Mouse (Mus musculus): ENCODE results near the gene Osbpl9. TPM values are rescaled to one million over a fixed set of nuclear protein-coding genes. Genes with fewer than 3 reads are reported as not detected.

The Osbpl9 gene
- polyA plus RNA-seq, 1 experiment from 2014 or later = 32.5 TPM

GRCm38 (mm10) chr4:109210881-109211280 is 8.8 kb upstream of the Osbpl9 start:
- Histone ChIP-seq H3K4me2 (replicated peaks; ENCODE audit: low read depth) (no peak overlapping the region), H3K9ac (ENCODE audit: low read depth, low read length) (no peak overlapping the region), H3K4me1 (replicated peaks; ENCODE audit: control insufficient read depth, insufficient read depth, low read length) (no peaks in the 10 kb centered on the region), H3K27me3 (replicated peaks; ENCODE audit: control insufficient read depth, insufficient read depth, low read length) (no peaks in the 10 kb centered on the region), H3K4me3 (ENCODE audit: low read depth, low read length) (no peak overlapping the region), H3K36me3 (ENCODE audit: control insufficient read depth, insufficient read depth) (no peaks in the 10 kb centered on the region), H3K27ac (ENCODE audit: low read depth, low read length) (no peak overlapping the region), H3K9me3 (ENCODE audit: control insufficient read depth) (no peaks in the 10 kb centered on the region)
- no peak for TF ChIP-seq CTCF (IDR thresholded peaks at IDR 0.05; ENCODE audit: low read depth)
- WGBS = 84% methylated on average over 4 of the region's 4 CpGs
- no peak for ATAC-seq

DNA sequence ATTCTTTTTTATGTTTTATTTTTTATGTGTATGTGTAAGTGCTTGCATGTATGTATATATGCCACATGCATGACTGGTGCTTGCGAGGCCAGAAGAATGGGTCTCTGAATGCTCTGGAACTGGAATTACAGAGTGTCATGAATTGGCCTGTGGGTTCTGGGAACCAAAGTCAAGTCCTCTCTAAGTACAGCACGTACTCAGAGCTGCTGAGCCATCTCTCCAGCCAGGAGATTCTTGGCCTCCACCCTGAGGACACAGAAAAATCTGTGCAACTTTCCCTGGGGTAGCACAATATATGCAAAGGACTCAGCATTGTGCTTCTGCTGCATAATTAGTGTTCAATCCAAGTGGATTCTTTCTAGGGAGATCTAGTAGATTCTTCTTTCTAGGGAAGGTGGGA is 8.2 kb upstream of the Osbpl9 start:
- Histone ChIP-seq H3K9me3 (ENCODE audit: control insufficient read depth) (no peaks in the 10 kb centered on the region), H3K4me3 (ENCODE audit: low read depth, low read length) (no peak overlapping the region), H3K9ac (ENCODE audit: low read depth, low read length) (no peak overlapping the region), H3K36me3 (ENCODE audit: control insufficient read depth, insufficient read depth) (no peaks in the 10 kb centered on the region), H3K4me1 (replicated peaks; ENCODE audit: control insufficient read depth, insufficient read depth, low read length) (no peaks in the 10 kb centered on the region), H3K27me3 (replicated peaks; ENCODE audit: control insufficient read depth, insufficient read depth, low read length) (no peaks in the 10 kb centered on the region), H3K4me2 (replicated peaks; ENCODE audit: low read depth) (no peak overlapping the region), H3K27ac (ENCODE audit: low read depth, low read length) (no peak overlapping the region)
- ATAC-seq = no peak
- 85% methylated on average over 2 of the region's 2 CpGs for WGBS
- no peak for TF ChIP-seq CTCF (IDR thresholded peaks at IDR 0.05; ENCODE audit: low read depth)

DNA sequence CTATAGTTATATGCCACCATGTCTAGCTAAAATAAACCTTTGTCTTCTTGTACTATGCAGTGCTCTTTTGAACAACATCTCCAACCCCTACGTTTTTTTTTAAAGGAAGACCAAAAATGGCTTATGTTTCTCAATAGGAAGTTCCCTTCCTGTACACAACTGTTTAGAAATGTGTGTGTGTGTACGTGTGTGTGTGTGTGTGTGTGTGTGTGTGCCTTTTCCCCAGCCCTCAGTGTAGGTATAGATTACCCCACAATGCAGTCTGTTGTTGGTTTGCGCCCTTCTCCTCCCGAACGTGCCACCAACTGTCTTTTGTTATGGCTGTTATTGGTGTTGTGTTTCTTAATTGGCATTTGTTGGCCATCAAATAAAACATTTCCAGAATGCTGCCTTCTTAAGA is 5.5 kb upstream of the Osbpl9 start:
- Histone ChIP-seq H3K4me3 (ENCODE audit: low read depth, low read length) (no peak overlapping the region), H3K9me3 (ENCODE audit: control insufficient read depth) (no peaks in the 10 kb centered on the region), H3K27ac (ENCODE audit: low read depth, low read length) (no peak overlapping the region), H3K4me2 (replicated peaks; ENCODE audit: low read depth) (no peak overlapping the region), H3K27me3 (replicated peaks; ENCODE audit: control insufficient read depth, insufficient read depth, low read length) (no peaks in the 10 kb centered on the region), H3K9ac (ENCODE audit: low read depth, low read length) (no peak overlapping the region), H3K36me3 (ENCODE audit: control insufficient read depth, insufficient read depth) (no peaks in the 10 kb centered on the region), H3K4me1 (replicated peaks; ENCODE audit: control insufficient read depth, insufficient read depth, low read length) (no peaks in the 10 kb centered on the region; the same call in 1 of the 2 replicates)
- TF ChIP-seq CTCF (IDR thresholded peaks at IDR 0.05; ENCODE audit: low read depth) = no peak
- 86% methylated on average over 5 of the region's 5 CpGs for WGBS
- ATAC-seq = no peak

DNA sequence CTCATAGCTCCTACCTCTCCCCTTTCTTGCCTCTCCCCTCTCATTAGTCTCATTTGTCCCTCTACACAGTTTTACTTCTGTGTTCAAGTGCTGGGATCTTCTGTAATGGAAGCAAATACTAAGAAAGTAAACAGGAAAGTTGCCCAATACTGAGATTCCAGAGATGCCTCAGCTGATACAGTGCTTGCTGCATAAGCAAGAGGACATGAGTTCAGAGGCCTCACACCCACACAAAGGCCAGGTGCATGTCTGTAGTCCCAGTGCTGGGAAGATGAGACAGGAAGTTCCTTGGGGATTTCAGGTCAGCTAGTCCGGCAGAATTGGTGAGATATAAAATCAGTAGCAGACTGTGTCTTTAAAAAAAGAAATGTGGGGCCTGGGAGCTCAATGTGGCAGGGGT is 2.3 kb upstream of the Osbpl9 start:
- no peak for TF ChIP-seq CTCF (IDR thresholded peaks at IDR 0.05; ENCODE audit: low read depth)
- Histone ChIP-seq H3K4me3 (ENCODE audit: low read depth, low read length) (no peak overlapping the region), H3K36me3 (ENCODE audit: control insufficient read depth, insufficient read depth) (no peaks in the 10 kb centered on the region; the same call in 1 of the 2 replicates), H3K27me3 (replicated peaks; ENCODE audit: control insufficient read depth, insufficient read depth, low read length) (no peaks in the 10 kb centered on the region), H3K4me1 (replicated peaks; ENCODE audit: control insufficient read depth, insufficient read depth, low read length) (peaks cover 2% of the 10 kb centered on the region; the same call in 1 of the 2 replicates), H3K4me2 (replicated peaks; ENCODE audit: low read depth) (no peak overlapping the region), H3K9me3 (ENCODE audit: control insufficient read depth) (no peaks in the 10 kb centered on the region), H3K9ac (ENCODE audit: low read depth, low read length) (no peak overlapping the region), H3K27ac (ENCODE audit: low read depth, low read length) (no peak overlapping the region)
- ATAC-seq = no peak
- 24% methylated on average over 1 of the region's 1 CpGs for WGBS

- Histone ChIP-seq H3K27ac (ENCODE audit: low read depth, low read length) (no peak overlapping the region), H3K4me1 (replicated peaks; ENCODE audit: control insufficient read depth, insufficient read depth, low read length) (peaks cover 2% of the 10 kb centered on the region; the same call in 1 of the 2 replicates), H3K4me2 (replicated peaks; ENCODE audit: low read depth) (no peak overlapping the region), H3K4me3 (ENCODE audit: low read depth, low read length) (no peak overlapping the region), H3K27me3 (replicated peaks; ENCODE audit: control insufficient read depth, insufficient read depth, low read length) (no peaks in the 10 kb centered on the region), H3K9me3 (ENCODE audit: control insufficient read depth) (no peaks in the 10 kb centered on the region), H3K9ac (ENCODE audit: low read depth, low read length) (no peak overlapping the region), H3K36me3 (ENCODE audit: control insufficient read depth, insufficient read depth) (no peaks in the 10 kb centered on the region; the same call in 1 of the 2 replicates)
- ATAC-seq = no peak
- WGBS = 85% methylated on average over 1 of the region's 1 CpGs
- no peak for TF ChIP-seq CTCF (IDR thresholded peaks at IDR 0.05; ENCODE audit: low read depth)
Measured at GRCm38 (mm10) chr4:109203931-109204330, 1.9 kb upstream of the Osbpl9 start.

- 96% methylated on average over 4 of the region's 4 CpGs for WGBS
- Histone ChIP-seq H3K4me1 (replicated peaks; ENCODE audit: control insufficient read depth, insufficient read depth, low read length) (peaks cover 2% of the 10 kb centered on the region; the same call in 1 of the 2 replicates), H3K9ac (ENCODE audit: low read depth, low read length) (no peak overlapping the region), H3K27me3 (replicated peaks; ENCODE audit: control insufficient read depth, insufficient read depth, low read length) (no peaks in the 10 kb centered on the region), H3K4me2 (replicated peaks; ENCODE audit: low read depth) (no peak overlapping the region), H3K4me3 (ENCODE audit: low read depth, low read length) (no peak overlapping the region), H3K9me3 (ENCODE audit: control insufficient read depth) (no peaks in the 10 kb centered on the region), H3K27ac (ENCODE audit: low read depth, low read length) (no peak overlapping the region), H3K36me3 (ENCODE audit: control insufficient read depth, insufficient read depth) (no peaks in the 10 kb centered on the region; the same call in 1 of the 2 replicates)
- TF ChIP-seq CTCF (IDR thresholded peaks at IDR 0.05; ENCODE audit: low read depth) = no peak
- no peak for ATAC-seq
Measured at GRCm38 (mm10) chr4:109199069-109199468, 3.0 kb downstream of the Osbpl9 start.

Measured in intestine, postnatal 0 days (tissue).